Mouse (Mus musculus): ENCODE measurements around the gene Wdr45b. TPM values are rescaled to one million over a fixed set of nuclear protein-coding genes. Genes with fewer than 3 reads are reported as not detected.

Wdr45b gene
- polyA plus RNA-seq, 1 experiment from 2014 or later, result 93.1 TPM

DNA sequence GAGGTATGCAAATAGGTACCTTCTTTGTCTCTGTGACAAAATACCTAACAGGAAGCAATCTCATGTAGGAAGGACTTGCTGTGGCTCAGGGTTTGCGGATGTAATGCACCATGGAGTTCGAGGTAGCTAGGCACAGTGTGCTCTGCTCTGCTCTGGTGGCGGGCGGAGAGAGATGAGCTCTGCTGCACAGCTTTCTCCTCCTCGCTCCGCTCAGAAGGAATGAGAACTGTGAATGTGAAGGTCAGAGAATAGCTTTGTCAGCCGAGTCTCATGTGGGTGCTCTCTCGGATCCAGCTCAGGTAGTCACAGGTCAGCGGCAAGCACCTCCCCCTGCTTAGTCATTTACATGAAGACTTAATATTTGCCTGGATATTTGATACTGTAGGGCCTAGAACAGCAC lies 54.0 kb downstream of the Wdr45b start:
- Histone ChIP-seq H3K4me1 (replicated peaks; ENCODE audit: control insufficient read depth, insufficient read depth, low read length) (no peaks in the 10 kb centered on the region), H3K4me2 (ENCODE audit: low read length) (no peak overlapping the region), H3K4me3 (replicated peaks; ENCODE audit: low read length) (no peak overlapping the region), H3K9ac (replicated peaks; ENCODE audit: low read depth, low read length) (no peak overlapping the region), H3K27ac (ENCODE audit: low read length) (no peak overlapping the region), H3K9me3 (ENCODE audit: control insufficient read depth, low read length) (no peaks in the 10 kb centered on the region), H3K27me3 (replicated peaks; ENCODE audit: control insufficient read depth, insufficient read depth, low read length) (no peaks in the 10 kb centered on the region), H3K36me3 (ENCODE audit: control insufficient read depth, insufficient read depth) (peaks cover 25% of the 10 kb centered on the region)
- ATAC-seq, result no peak
- 95% methylated on average over 9 of the region's 9 CpGs for WGBS

DNA sequence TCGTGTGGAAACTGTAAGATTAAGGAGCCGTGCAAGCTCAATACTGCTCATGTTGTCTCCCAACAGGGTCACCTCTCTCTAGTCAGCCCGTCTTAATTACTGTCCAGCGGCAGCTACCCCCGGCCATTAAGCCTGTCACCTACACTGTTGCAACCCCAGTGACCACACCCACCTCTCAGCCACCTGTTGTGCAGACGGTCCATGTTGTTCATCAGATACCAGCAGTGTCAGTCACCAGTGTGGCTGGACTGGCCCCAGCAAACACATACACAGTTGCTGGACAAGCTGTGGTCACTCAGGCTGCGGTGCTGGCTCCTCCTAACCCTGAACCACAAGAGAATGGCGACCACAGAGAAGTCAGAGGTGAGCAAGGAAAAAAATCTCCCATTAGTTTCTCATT lies 55.8 kb downstream of the Wdr45b start:
- H3K9ac ChIP-seq (replicated peaks; ENCODE audit: low read depth, low read length), result no peak overlapping the region
- 89% methylated on average over 8 of the region's 8 CpGs for WGBS
- H3K27ac ChIP-seq (ENCODE audit: low read length), result no peak overlapping the region
- H3K9me3 ChIP-seq (ENCODE audit: control insufficient read depth, low read length), result no peaks in the 10 kb centered on the region
- no peaks in the 10 kb centered on the region for H3K27me3 ChIP-seq (replicated peaks; ENCODE audit: control insufficient read depth, insufficient read depth, low read length)
- no peak overlapping the region for H3K4me3 ChIP-seq (replicated peaks; ENCODE audit: low read length)
- no peaks in the 10 kb centered on the region for H3K4me1 ChIP-seq (replicated peaks; ENCODE audit: control insufficient read depth, insufficient read depth, low read length)
- peaks cover 27% of the 10 kb centered on the region for H3K36me3 ChIP-seq (ENCODE audit: control insufficient read depth, insufficient read depth)
- no peak for ATAC-seq
- H3K4me2 ChIP-seq (ENCODE audit: low read length), result no peak overlapping the region

DNA sequence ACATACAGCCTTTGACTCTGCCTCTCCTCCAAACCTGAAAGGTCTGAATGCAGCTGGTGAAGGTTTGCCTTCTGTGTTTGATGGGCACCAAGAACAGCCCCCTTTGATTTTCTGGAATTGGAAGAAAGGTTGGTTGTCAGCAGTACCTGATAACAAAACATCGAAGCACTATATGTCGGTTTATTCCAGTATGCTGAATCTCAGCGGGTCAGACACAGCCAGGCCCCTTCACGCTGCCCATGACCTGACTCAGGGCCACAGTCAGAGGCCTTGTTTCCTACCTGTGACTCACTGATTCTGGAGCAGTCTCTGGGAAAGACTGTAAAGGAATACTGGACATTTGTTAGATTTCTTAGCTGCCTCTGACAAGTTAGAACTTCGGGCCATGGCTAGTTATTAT lies 59.5 kb downstream of the Wdr45b start:
- no peaks in the 10 kb centered on the region for H3K4me1 ChIP-seq (replicated peaks; ENCODE audit: control insufficient read depth, insufficient read depth, low read length)
- H3K27me3 ChIP-seq (replicated peaks; ENCODE audit: control insufficient read depth, insufficient read depth, low read length), result no peaks in the 10 kb centered on the region
- peaks cover 28% of the 10 kb centered on the region for H3K36me3 ChIP-seq (ENCODE audit: control insufficient read depth, insufficient read depth)
- 95% methylated on average over 5 of the region's 5 CpGs for WGBS
- H3K9ac ChIP-seq (replicated peaks; ENCODE audit: low read depth, low read length), result no peak overlapping the region
- no peak overlapping the region for H3K4me3 ChIP-seq (replicated peaks; ENCODE audit: low read length)
- no peak overlapping the region for H3K27ac ChIP-seq (ENCODE audit: low read length)
- ATAC-seq, result no peak
- H3K9me3 ChIP-seq (ENCODE audit: control insufficient read depth, low read length), result no peaks in the 10 kb centered on the region
- no peak overlapping the region for H3K4me2 ChIP-seq (ENCODE audit: low read length)

DNA sequence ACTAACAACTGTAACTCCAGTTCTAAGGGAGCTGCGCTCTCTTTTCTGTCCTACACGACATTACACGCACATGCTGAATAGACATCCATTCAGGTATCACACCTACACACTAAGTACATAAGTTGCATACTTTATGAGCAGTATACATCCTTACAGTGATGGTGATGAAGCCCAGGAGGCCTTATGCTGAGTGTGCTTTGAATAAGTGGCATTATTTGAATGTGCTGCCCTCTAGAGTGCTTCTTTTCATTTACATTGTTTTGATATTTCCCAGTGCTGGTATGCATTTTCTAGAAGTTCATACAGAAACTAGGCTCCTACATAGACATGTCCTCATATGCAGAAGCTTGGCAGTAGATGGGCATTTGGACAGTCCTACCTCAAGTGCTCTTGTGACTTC lies 64.4 kb downstream of the Wdr45b start:
- Histone ChIP-seq H3K4me2 (ENCODE audit: low read length) (no peak overlapping the region), H3K27ac (ENCODE audit: low read length) (no peak overlapping the region), H3K4me1 (replicated peaks; ENCODE audit: control insufficient read depth, insufficient read depth, low read length) (no peaks in the 10 kb centered on the region), H3K36me3 (ENCODE audit: control insufficient read depth, insufficient read depth) (peaks cover 32% of the 10 kb centered on the region), H3K9me3 (ENCODE audit: control insufficient read depth, low read length) (no peaks in the 10 kb centered on the region), H3K4me3 (replicated peaks; ENCODE audit: low read length) (no peak overlapping the region), H3K9ac (replicated peaks; ENCODE audit: low read depth, low read length) (no peak overlapping the region), H3K27me3 (replicated peaks; ENCODE audit: control insufficient read depth, insufficient read depth, low read length) (no peaks in the 10 kb centered on the region)
- 96% methylated on average over 3 of the region's 3 CpGs for WGBS
- no peak for ATAC-seq

DNA sequence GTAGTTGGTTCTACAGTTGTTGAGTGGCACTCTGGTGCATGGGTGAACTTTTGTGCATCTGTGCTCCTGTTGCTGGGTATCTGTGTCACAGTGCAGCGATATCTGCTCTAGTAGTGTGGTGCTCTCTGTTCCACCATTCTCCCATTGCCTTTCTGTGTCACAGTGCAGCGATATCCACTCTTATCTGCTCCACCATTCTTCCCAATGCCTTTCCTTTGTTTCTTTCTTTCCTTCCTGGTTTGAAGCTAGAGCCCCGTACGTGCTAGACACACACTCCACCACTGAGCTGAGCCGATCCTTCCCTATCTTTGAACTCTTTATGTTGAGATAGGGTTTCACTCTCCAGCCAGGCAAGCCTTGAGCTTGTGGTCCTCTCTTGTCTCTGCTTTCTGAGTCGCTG lies 71.3 kb downstream of the Wdr45b start:
- H3K4me1 ChIP-seq (replicated peaks; ENCODE audit: control insufficient read depth, insufficient read depth, low read length), result peaks cover 5% of the 10 kb centered on the region
- H3K4me2 ChIP-seq (ENCODE audit: low read length), result no peak overlapping the region
- WGBS, result 82% methylated on average over 6 of the region's 6 CpGs
- peaks cover 10% of the 10 kb centered on the region for H3K36me3 ChIP-seq (ENCODE audit: control insufficient read depth, insufficient read depth)
- no peak for ATAC-seq
- no peaks in the 10 kb centered on the region for H3K9me3 ChIP-seq (ENCODE audit: control insufficient read depth, low read length)
- no peak overlapping the region for H3K27ac ChIP-seq (ENCODE audit: low read length)
- H3K27me3 ChIP-seq (replicated peaks; ENCODE audit: control insufficient read depth, insufficient read depth, low read length), result no peaks in the 10 kb centered on the region
- H3K9ac ChIP-seq (replicated peaks; ENCODE audit: low read depth, low read length), result no peak overlapping the region
- H3K4me3 ChIP-seq (replicated peaks; ENCODE audit: low read length), result no peak overlapping the region

GRCm38 (mm10) chr11:121278011-121278410 lies 76.2 kb downstream of the Wdr45b start:
- no peaks in the 10 kb centered on the region for H3K27me3 ChIP-seq (replicated peaks; ENCODE audit: control insufficient read depth, insufficient read depth, low read length)
- no peaks in the 10 kb centered on the region for H3K36me3 ChIP-seq (ENCODE audit: control insufficient read depth, insufficient read depth)
- no peak for ATAC-seq
- peaks cover 5% of the 10 kb centered on the region for H3K4me1 ChIP-seq (replicated peaks; ENCODE audit: control insufficient read depth, insufficient read depth, low read length)
- H3K27ac ChIP-seq (ENCODE audit: low read length), result no peak overlapping the region
- WGBS, result 88% methylated on average over 3 of the region's 3 CpGs
- no peak overlapping the region for H3K4me3 ChIP-seq (replicated peaks; ENCODE audit: low read length)
- no peaks in the 10 kb centered on the region for H3K9me3 ChIP-seq (ENCODE audit: control insufficient read depth, low read length)
- no peak overlapping the region for H3K4me2 ChIP-seq (ENCODE audit: low read length)
- H3K9ac ChIP-seq (replicated peaks; ENCODE audit: low read depth, low read length), result no peak overlapping the region

- H3K36me3 ChIP-seq (ENCODE audit: control insufficient read depth, insufficient read depth), result no peaks in the 10 kb centered on the region
- no peaks in the 10 kb centered on the region for H3K27me3 ChIP-seq (replicated peaks; ENCODE audit: control insufficient read depth, insufficient read depth, low read length)
- H3K4me1 ChIP-seq (replicated peaks; ENCODE audit: control insufficient read depth, insufficient read depth, low read length), result peaks cover 5% of the 10 kb centered on the region
- no peak overlapping the region for H3K9ac ChIP-seq (replicated peaks; ENCODE audit: low read depth, low read length)
- no peak overlapping the region for H3K27ac ChIP-seq (ENCODE audit: low read length)
- H3K4me3 ChIP-seq (replicated peaks; ENCODE audit: low read length), result no peak overlapping the region
- H3K9me3 ChIP-seq (ENCODE audit: control insufficient read depth, low read length), result no peaks in the 10 kb centered on the region
- ATAC-seq, result no peak
- 93% methylated on average over 8 of the region's 8 CpGs for WGBS
- H3K4me2 ChIP-seq (ENCODE audit: low read length), result no peak overlapping the region
Observed at GRCm38 (mm10) chr11:121277516-121277915, 76.7 kb downstream of the Wdr45b start.

Small RNAs within 50 kb of the gene (microRNA-seq; reads per million reads assigned to microRNA genes)
- not detected for gene Mir7236

Other genes with a start within 250 kb of the Wdr45b start
- gene Tex19.2, start 235.8 kb downstream of the Wdr45b start, polyA plus RNA-seq (2015; fragmentation: Nextera tagmentation; extraction: Ambion mirVana), result not detected in 2 replicates
- gene Tex19.1, start 208.3 kb downstream of the Wdr45b start, polyA plus RNA-seq (2015; fragmentation: Nextera tagmentation; extraction: Ambion mirVana), result not detected in 2 replicates
- gene Uts2r, start 194.2 kb downstream of the Wdr45b start, polyA plus RNA-seq (2015; fragmentation: Nextera tagmentation; extraction: Ambion mirVana), result 0.16 and 0.19 TPM in 2 replicates
- 14.8 and 22.9 TPM in 2 replicates for gene Hexdc, start 150.0 kb downstream of the Wdr45b start, polyA plus RNA-seq (2015; fragmentation: Nextera tagmentation; extraction: Ambion mirVana)
- gene Ogfod3, start 149.7 kb downstream of the Wdr45b start, polyA plus RNA-seq (2015; fragmentation: Nextera tagmentation; extraction: Ambion mirVana), result 14.8 and 15.3 TPM in 2 replicates
- gene Cybc1, start 125.1 kb downstream of the Wdr45b start, polyA plus RNA-seq (2015; fragmentation: Nextera tagmentation; extraction: Ambion mirVana), result 44.2 and 47.4 TPM in 2 replicates
- 108 and 114 TPM in 2 replicates for gene Narf, start 117.2 kb downstream of the Wdr45b start, polyA plus RNA-seq (2015; fragmentation: Nextera tagmentation; extraction: Ambion mirVana)
- 14.2 and 14.3 TPM in 2 replicates for gene Foxk2, start 94.5 kb downstream of the Wdr45b start, polyA plus RNA-seq (2015; fragmentation: Nextera tagmentation; extraction: Ambion mirVana)
- 7.5 and 9.6 TPM in 2 replicates for gene Rab40b, start 33.8 kb upstream of the Wdr45b start, polyA plus RNA-seq (2015; fragmentation: Nextera tagmentation; extraction: Ambion mirVana)
- 7.8 and 10.1 TPM in 2 replicates for gene Fn3krp, start 67.0 kb upstream of the Wdr45b start, polyA plus RNA-seq (2015; fragmentation: Nextera tagmentation; extraction: Ambion mirVana)
- 4.1 and 5.1 TPM in 2 replicates for gene Fn3k, start 80.5 kb upstream of the Wdr45b start, polyA plus RNA-seq (2015; fragmentation: Nextera tagmentation; extraction: Ambion mirVana)
- 60.2 and 61.9 TPM in 2 replicates for gene Tbcd, start 97.5 kb upstream of the Wdr45b start, polyA plus RNA-seq (2015; fragmentation: Nextera tagmentation; extraction: Ambion mirVana)
- gene Zfp750, start 164.9 kb upstream of the Wdr45b start, polyA plus RNA-seq (2015; fragmentation: Nextera tagmentation; extraction: Ambion mirVana), result 0.34 and 0.66 TPM in 2 replicates